Mouse (Mus musculus) induced T-regulatory cell, adult 2 months (primary cell): ENCODE measurements at regions not wholly inside any gene's neighbourhood (a gene's known extent, or its start where the extent isn't known, plus 50 kb on each side); places are given as distances from the start of the nearest gene placed in this dataset.
"Not testable (repeated sequence)": the region's sequence is repeated elsewhere in the genome, so short reads cannot be mapped to it uniquely, and the experiment has no call there.

Source experiments
- DNase-seq: peaks from one replicate; pipeline ENCODE4 v3.0.0-alpha.2; 2012; ENCODE audit warnings: low read depth

- not testable (repeated sequence) for DNase-seq
Observed at GRCm38 (mm10) chr13:61957197-61957596, 172.5 kb upstream of the Zfp808 start.

DNA sequence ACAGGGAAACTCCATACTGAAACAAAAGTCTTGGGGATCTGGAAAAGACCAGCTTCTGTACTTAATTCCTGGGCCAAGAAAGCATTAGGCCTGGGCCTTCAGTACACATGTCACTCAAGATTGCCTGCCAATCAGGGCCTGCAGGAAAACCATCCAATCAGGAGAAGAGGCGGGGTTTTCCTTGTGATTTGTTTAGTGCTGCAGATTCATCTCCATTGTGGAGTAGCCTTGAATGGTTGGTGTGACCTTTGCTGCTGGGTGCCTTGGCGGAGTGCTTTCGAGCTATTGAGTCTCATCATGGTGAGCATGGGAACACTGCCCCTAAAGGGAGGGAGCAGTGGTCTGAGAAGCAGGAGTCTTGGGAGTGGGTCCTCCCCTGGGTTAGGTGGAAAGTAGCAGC is 150.8 kb upstream of the Zfp808 start:
- not testable (repeated sequence) for DNase-seq

DNA sequence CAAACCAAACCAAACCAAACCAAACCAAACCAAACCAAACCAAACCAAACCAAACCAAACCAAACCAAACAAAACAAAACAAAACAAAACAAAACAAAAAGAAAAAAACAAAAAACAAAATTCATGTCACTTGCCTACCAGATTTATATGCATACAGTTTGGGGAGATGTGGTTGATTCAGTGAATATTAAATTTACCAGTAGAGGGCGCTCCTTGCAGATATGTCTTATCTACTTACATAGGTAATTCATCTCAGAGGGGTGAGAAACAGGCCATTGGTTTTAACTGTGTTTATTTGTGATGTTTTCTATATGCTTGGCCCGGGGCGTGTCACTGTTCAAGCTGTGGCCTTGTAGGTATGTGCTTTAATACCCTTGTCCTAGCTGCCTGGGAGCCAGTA is 133.2 kb upstream of the Zfp808 start:
- DNase-seq = peak; percentile 50

- DNase-seq = peak; percentile 35
Observed at GRCm38 (mm10) chr13:61998803-61999202, 130.9 kb upstream of the Zfp808 start.

DNA sequence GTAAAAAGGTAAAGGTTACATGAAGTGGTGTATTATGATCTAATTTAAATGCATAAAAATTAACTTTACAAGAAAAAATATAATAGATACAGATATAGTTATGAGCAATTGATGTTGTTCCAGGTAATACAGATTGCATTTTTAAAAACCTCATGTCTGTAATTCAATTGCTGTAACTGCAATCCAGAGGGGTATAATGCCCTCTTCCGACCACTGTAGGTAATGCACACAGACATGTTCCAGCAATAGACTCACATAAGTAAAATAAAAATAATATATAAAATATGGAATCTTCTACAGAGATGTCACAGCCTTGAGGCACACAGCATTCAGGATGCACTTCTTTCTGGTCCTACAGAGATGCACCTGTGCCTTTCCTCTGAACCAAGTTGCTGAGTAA is 122.4 kb upstream of the Zfp808 start:
- not testable (repeated sequence) for DNase-seq

- DNase-seq = peak; percentile 73
Observed at GRCm38 (mm10) chr13:62015424-62016167, 114.1 kb upstream of the Zfp808 start.

DNA sequence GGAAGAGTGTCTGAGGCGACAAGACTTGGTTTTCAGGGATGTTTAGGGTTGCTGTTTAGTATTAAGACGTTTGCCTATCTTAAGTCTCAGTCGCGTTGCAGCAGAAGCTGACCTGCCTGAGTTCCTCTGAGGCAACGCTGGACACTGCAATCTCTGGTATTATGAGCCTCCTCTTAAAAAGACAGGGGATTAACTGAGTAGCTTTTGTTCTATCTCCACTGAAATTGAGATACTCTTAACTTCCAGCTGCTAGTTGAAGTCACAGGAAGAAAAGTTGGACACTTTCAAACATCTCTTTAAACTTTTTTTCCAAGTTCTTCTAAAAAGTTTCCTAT is 113.6 kb upstream of the Zfp808 start:
- DNase-seq = not testable (repeated sequence)

DNA sequence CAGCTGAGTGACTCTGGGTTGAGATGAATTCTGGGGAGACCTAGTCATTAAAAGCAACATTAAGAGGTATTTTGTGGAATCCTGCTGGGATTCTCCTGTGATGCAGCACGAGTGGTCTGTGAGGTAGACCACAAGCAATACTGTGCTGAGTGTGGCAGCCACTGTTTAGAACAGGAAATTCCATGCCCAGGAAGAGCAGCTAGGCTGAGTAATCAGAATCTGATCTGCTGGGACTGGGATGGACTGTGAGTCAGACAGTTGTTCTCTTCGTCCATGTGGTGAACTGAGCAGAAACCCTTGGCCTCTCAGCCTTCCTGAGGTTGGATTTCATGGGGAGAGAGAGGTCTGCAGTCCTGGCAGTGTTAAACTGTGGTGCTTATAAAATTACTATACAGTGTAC is 92.0 kb upstream of the Zfp808 start:
- not testable (repeated sequence) for DNase-seq

DNA sequence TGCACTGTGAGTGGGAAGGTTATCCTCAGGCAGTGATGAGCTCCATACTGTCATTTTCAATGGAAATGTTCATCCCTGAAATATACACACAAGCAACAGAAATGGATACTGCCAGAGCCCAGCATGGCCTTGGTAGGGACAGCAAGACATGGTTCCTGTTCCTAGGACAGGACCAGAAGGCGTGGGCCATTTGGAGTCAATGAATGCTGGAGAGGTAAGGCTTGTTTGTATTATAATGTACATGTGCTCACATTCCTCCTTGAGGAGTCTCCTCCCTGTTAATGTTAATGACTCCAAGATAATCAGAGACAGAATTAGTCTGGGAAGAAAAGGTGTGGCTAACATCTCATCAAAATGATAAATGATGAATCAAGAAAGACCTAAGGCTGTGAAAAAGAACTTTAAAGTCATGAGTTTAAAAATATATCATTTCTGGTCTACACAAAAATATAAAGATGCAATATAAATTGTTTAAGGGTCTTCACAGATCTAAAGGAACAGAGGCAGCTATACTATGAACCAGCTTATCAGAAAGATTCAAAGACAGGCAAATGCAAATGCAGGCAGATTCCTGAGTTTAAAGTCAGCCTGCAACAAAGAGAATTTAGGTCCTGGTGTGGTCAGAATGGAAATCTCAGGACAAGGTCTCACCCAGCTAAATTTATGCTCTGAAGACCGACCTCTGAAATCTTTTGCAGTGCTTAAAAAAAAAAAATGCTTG is 51.6 kb upstream of the Zfp808 start:
- not testable (repeated sequence) for DNase-seq

- DNase-seq = not testable (repeated sequence)
Observed at GRCm38 (mm10) chr13:62078893-62079292, 50.8 kb upstream of the Zfp808 start.
